Mouse (Mus musculus): ENCODE data around the gene Msrb3. TPM values are rescaled to one million over a fixed set of nuclear protein-coding genes. Genes with fewer than 3 reads are reported as not detected.

The Msrb3 gene
- total and polyA plus RNA-seq, 3 experiments = 0.15 TPM; not detected in 1

- no peak; the same call in 1 of the 2 replicates for TF ChIP-seq ZC3H11A (IDR thresholded peaks at IDR 0.05; ENCODE audit: low read depth, low read length)
- TF ChIP-seq NELFE (IDR thresholded peaks at IDR 0.05; ENCODE audit: low read depth, low read length) = no peak
- TF ChIP-seq GATA1 (IDR thresholded peaks at IDR 0.05; ENCODE audit: low read depth, low read length) = peak; percentile 100
Measured at GRCm38 (mm10) chr10:120775361-120775760, 123.5 kb downstream of the Msrb3 start (continued).

- TF ChIP-seq BHLHE40 (IDR thresholded peaks at IDR 0.05; ENCODE audit: borderline replicate concordance, low read depth, low read length) (no peak), NRF1 (IDR thresholded peaks at IDR 0.05; ENCODE audit: insufficient read depth, low read depth, low read length, poor library complexity, severe bottlenecking) (no peak), MEF2A (IDR thresholded peaks at IDR 0.05; ENCODE audit: extremely low read depth, insufficient replicate concordance, low read depth, low read length, poor library complexity, severe bottlenecking) (no peak), MYC (IDR thresholded peaks at IDR 0.05; ENCODE audit: low read depth, low read length) (no peak), CTCF (IDR thresholded peaks at IDR 0.05 in 2 of 3, conservative IDR thresholded peaks at IDR 0.05 in 1 of 3; ENCODE audit: control insufficient read depth in 1 of 3, insufficient read depth in 1 of 3, low read depth in 2 of 3, low read length in 3 of 3, poor library complexity in 1 of 3, severe bottlenecking in 1 of 3) (no peak), GABPA (IDR thresholded peaks at IDR 0.05; ENCODE audit: low read depth, low read length) (no peak), MYB (IDR thresholded peaks at IDR 0.05; ENCODE audit: low read depth, low read length) (no peak), JUND (IDR thresholded peaks at IDR 0.05; ENCODE audit: low read depth, low read length) (no peak), CHD2 (IDR thresholded peaks at IDR 0.05; ENCODE audit: low read length) (no peak), UBTF (IDR thresholded peaks at IDR 0.05; ENCODE audit: borderline replicate concordance, insufficient read depth, low read depth, low read length) (no peak), ETS1 (IDR thresholded peaks at IDR 0.05; ENCODE audit: low read depth, low read length) (no peak), ELF1 (IDR thresholded peaks at IDR 0.05; ENCODE audit: low read depth, low read length) (no peak), RAD21 (IDR thresholded peaks at IDR 0.05; ENCODE audit: low read depth, low read length) (no peak), ZMIZ1 (IDR thresholded peaks at IDR 0.05; ENCODE audit: low read depth, low read length) (no peak), E2F4 (IDR thresholded peaks at IDR 0.05; ENCODE audit: borderline replicate concordance, low read depth, low read length) (no peak), POLR2A (IDR thresholded peaks at IDR 0.05; ENCODE audit: control insufficient read depth in 1 of 2, insufficient read depth in 1 of 2, low read depth in 1 of 2, low read length in 2 of 2, poor library complexity in 1 of 2) (no peak)
- H3K36me3 ChIP-seq (ENCODE audit: control insufficient read depth in 1 of 2, insufficient read depth in 2 of 2, low read length in 2 of 2) = no peaks in the 10 kb centered on the region
- no peaks in the 10 kb centered on the region for H3K4me1 ChIP-seq (ENCODE audit: control insufficient read depth in 1 of 2, insufficient read depth in 2 of 2, low read length in 2 of 2)
- H3K79me2 ChIP-seq (ENCODE audit: control insufficient read depth, insufficient read depth, low read length, poor library complexity) = no peaks in the 10 kb centered on the region
- no peak overlapping the region for H3K9ac ChIP-seq (ENCODE audit: control insufficient read depth, low read depth, low read length, poor library complexity, severe bottlenecking)
- no peak for DNase-seq (ENCODE audit: low read depth, low spot score)
- no peaks in the 10 kb centered on the region for H3K27me3 ChIP-seq (ENCODE audit: control insufficient read depth in 1 of 2, insufficient read depth in 2 of 2, low read length in 2 of 2)
- H3K27ac ChIP-seq (ENCODE audit: control insufficient read depth, low read depth, low read length) = no peak overlapping the region
- H3K9me3 ChIP-seq (replicated peaks; ENCODE audit: insufficient read depth, low read length) = no peaks in the 10 kb centered on the region
- H3K4me3 ChIP-seq (ENCODE audit: control insufficient read depth in 1 of 2, insufficient read depth in 1 of 2, low read depth in 2 of 2, low read length in 2 of 2) = no peak overlapping the region
Measured at GRCm38 (mm10) chr10:120767418-120767817, 131.5 kb downstream of the Msrb3 start.

- Histone ChIP-seq H3K9ac (ENCODE audit: control insufficient read depth, low read depth, low read length, poor library complexity, severe bottlenecking) (no peak overlapping the region), H3K27me3 (ENCODE audit: control insufficient read depth in 1 of 2, insufficient read depth in 2 of 2, low read length in 2 of 2) (no peaks in the 10 kb centered on the region), H3K4me3 (ENCODE audit: control insufficient read depth in 1 of 2, insufficient read depth in 1 of 2, low read depth in 2 of 2, low read length in 2 of 2) (no peak overlapping the region), H3K36me3 (ENCODE audit: control insufficient read depth in 1 of 2, insufficient read depth in 2 of 2, low read length in 2 of 2) (no peaks in the 10 kb centered on the region), H3K27ac (ENCODE audit: control insufficient read depth, low read depth, low read length) (no peak overlapping the region), H3K9me3 (replicated peaks; ENCODE audit: insufficient read depth, low read length) (no peaks in the 10 kb centered on the region), H3K79me2 (ENCODE audit: control insufficient read depth, insufficient read depth, low read length, poor library complexity) (no peaks in the 10 kb centered on the region), H3K4me1 (ENCODE audit: control insufficient read depth in 1 of 2, insufficient read depth in 2 of 2, low read length in 2 of 2) (no peaks in the 10 kb centered on the region)
- DNase-seq (ENCODE audit: low read depth, low spot score) = no peak
- TF ChIP-seq ELF1 (IDR thresholded peaks at IDR 0.05; ENCODE audit: low read depth, low read length) (no peak), TCF12 (IDR thresholded peaks at IDR 0.05; ENCODE audit: low read depth, low read length) (no peak), JUND (IDR thresholded peaks at IDR 0.05; ENCODE audit: low read depth, low read length) (no peak), ETS1 (IDR thresholded peaks at IDR 0.05; ENCODE audit: low read depth, low read length) (no peak), NRF1 (IDR thresholded peaks at IDR 0.05; ENCODE audit: insufficient read depth, low read depth, low read length, poor library complexity, severe bottlenecking) (no peak), BHLHE40 (IDR thresholded peaks at IDR 0.05; ENCODE audit: borderline replicate concordance, low read depth, low read length) (no peak), MAX (IDR thresholded peaks at IDR 0.05; ENCODE audit: low read length) (no peak), GATA1 (IDR thresholded peaks at IDR 0.05; ENCODE audit: low read depth, low read length) (no peak), USF1 (IDR thresholded peaks at IDR 0.05; ENCODE audit: low read depth, low read length) (no peak), RCOR1 (IDR thresholded peaks at IDR 0.05; ENCODE audit: low read depth, low read length) (no peak), UBTF (IDR thresholded peaks at IDR 0.05; ENCODE audit: borderline replicate concordance, insufficient read depth, low read depth, low read length) (no peak), ZC3H11A (IDR thresholded peaks at IDR 0.05; ENCODE audit: low read depth, low read length) (no peak), RAD21 (IDR thresholded peaks at IDR 0.05; ENCODE audit: low read depth, low read length) (no peak), CHD2 (IDR thresholded peaks at IDR 0.05; ENCODE audit: low read length) (no peak), SIN3A (IDR thresholded peaks at IDR 0.05; ENCODE audit: low read length) (no peak), ZNF384 (IDR thresholded peaks at IDR 0.05; ENCODE audit: low read depth, low read length) (no peak), MEF2A (IDR thresholded peaks at IDR 0.05; ENCODE audit: extremely low read depth, insufficient replicate concordance, low read depth, low read length, poor library complexity, severe bottlenecking) (no peak), POLR2A (IDR thresholded peaks at IDR 0.05; ENCODE audit: control insufficient read depth in 1 of 2, insufficient read depth in 1 of 2, low read depth in 1 of 2, low read length in 2 of 2, poor library complexity in 1 of 2) (no peak), MYB (IDR thresholded peaks at IDR 0.05; ENCODE audit: low read depth, low read length) (no peak), TBP (IDR thresholded peaks at IDR 0.05; ENCODE audit: low read depth, low read length) (no peak)
Measured at GRCm38 (mm10) chr10:120765398-120765797, 133.5 kb downstream of the Msrb3 start.

All from MEL (cell line).